Mouse (Mus musculus) midbrain, embryonic 15.5 days (tissue): ENCODE data around the gene Atp2a2. TPM values are rescaled to one million over a fixed set of nuclear protein-coding genes. Genes with fewer than 3 reads are reported as not detected.

Experiments used
- ATAC-seq: fragments of 200-750 bp; cut with Nextera tagmentation; replicated peaks from 2 replicates; pipeline ENCODE4 v1.8.0; 2017; ENCODE audit warnings: moderate TSS enrichment
- H3K27ac ChIP-seq: fragments of 300-500 bp; sonication (generic); 2 replicates; pipeline ENCODE4 v1.5.1; 2015; ENCODE audit warnings: mild to moderate bottlenecking, inconsistent platforms
- H3K27me3 ChIP-seq: fragments of 300-500 bp; sonication (generic); replicated peaks from 2 replicates; pipeline ENCODE4 v1.6.1; 2015; ENCODE audit warnings: inconsistent platforms
- H3K36me3 ChIP-seq: fragments of 300-500 bp; sonication (generic); replicated peaks from 2 replicates; pipeline ENCODE4 v1.6.1; 2015; ENCODE audit warnings: inconsistent platforms
- H3K4me1 ChIP-seq: fragments of 300-500 bp; sonication (generic); 2 replicates; pipeline ENCODE4 v1.6.1; 2015; ENCODE audit warnings: inconsistent platforms
- H3K4me2 ChIP-seq: fragments of 300-500 bp; sonication (generic); 2 replicates; pipeline ENCODE4 v1.6.1; 2015; ENCODE audit warnings: inconsistent platforms, mild to moderate bottlenecking, moderate library complexity
- H3K4me3 ChIP-seq: fragments of 300-500 bp; sonication (generic); 2 replicates; pipeline ENCODE4 v1.5.1; 2015; ENCODE audit warnings: mild to moderate bottlenecking, inconsistent platforms
- H3K9ac ChIP-seq: fragments of 300-500 bp; sonication (generic); 2 replicates; pipeline ENCODE4 v1.6.1; 2015; ENCODE audit warnings: mild to moderate bottlenecking, inconsistent platforms
- H3K9me3 ChIP-seq: fragments of 300-500 bp; sonication (generic); 2 replicates; pipeline ENCODE4 v1.6.1; 2016; ENCODE audit warnings: inconsistent platforms
- WGBS: fragments of 180-500 bp; shearing (Covaris S2); methylation state at CpG from one replicate; pipeline ENCODE4 v1.1.7; 2015; ENCODE audit warnings: mixed read lengths; 5-methylcytosine and 5-hydroxymethylcytosine counted together
- polyA plus RNA-seq: library from polyadenylated mRNA; unstranded; fragments of >200 nt; fragmentation: Nextera tagmentation; extraction: Ambion mirVana; gene quantifications from 2 replicates; pipeline ENCODE4 v1.2.1, GENCODE M21; 2015

Gene Atp2a2
- polyA plus RNA-seq = 46.3 and 47.7 TPM in 2 replicates

DNA sequence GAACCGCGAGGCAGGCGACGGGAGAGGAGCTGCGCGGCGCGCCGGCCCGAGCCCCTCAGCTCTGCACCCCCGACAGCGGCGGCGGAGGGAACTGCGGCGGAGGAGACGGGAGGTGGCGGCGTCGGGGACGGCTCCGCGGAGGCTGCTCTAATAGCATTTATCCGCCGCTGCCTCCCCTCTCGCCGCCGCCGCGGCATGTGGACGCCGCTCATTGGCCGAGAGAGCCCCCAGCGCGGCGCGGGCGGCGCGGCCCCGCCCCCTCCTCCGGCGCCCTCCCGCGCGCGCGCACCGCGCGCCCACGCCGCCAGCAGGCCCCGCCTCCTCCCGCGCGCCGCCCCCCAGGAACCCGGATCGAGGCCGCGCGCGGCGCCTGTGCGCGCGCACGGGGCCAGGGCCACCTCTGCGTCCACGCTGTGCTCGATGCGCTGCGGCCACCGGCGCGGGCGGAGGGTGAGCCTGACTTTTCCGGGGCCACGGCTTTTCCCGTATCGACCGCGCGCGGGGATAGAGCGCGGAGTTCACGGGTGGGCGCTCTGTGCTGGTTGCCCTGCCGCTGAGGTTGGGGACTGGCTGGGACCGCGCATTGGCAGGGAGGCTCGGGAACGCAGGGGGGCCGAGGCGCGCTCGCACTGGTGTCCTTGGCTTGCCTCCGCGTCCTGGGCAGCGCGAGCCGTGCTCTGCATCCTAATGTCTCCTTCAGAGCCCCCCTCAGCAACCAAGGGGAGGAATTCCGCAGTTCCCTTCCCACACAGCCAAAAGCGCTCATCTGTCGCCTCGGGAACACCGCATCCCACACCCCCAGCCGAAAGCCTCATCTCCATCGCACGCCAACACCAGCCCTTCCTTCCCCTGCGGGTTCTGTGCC, at the start of gene Atp2a2:
Gene Atp2a2, minus strand, starts transcription at position 149 of the 865 bp plus-strand sequence.
- peak; percentile 95 for ATAC-seq
- Histone ChIP-seq H3K4me3 (peak within 1 kb of the TSS; percentile 98), H3K9ac (peak within 1 kb of the TSS; percentile 93), H3K36me3 (no peaks in the 10 kb centered on the region), H3K4me2 (peak within 1 kb of the TSS; percentile 72), H3K27me3 (no peaks in the 10 kb centered on the region), H3K4me1 (peaks cover 39% of the 10 kb centered on the region), H3K27ac (peak within 1 kb of the TSS; percentile 99), H3K9me3 (no peaks in the 10 kb centered on the region)
- under 1% methylated on average over 87 of the region's 113 CpGs for WGBS

DNA sequence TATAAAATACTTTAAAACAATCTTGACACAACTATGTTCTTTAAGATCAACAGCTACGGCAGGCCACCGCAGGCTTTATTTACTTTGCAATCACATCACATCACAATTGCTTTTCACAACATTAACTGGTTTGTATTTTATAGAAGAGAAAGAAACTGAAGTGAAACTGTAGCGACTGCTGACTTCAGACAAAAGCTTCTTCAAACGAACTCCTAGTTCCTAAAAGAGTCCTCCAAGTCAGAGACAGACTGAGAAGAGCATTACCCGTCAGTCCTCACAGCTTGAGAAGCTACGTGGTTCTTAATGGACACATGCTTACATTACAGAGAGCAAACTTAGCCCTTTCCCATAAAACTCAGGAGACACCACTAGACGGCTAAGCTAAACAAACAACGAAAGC, 48.4 kb upstream of the Atp2a2 start:
- ATAC-seq = no peak
- WGBS = 66% methylated on average over 8 of the region's 8 CpGs
- Histone ChIP-seq H3K4me3 (no peak overlapping the region), H3K9ac (no peak overlapping the region), H3K4me2 (no peak overlapping the region), H3K4me1 (peaks cover 4% of the 10 kb centered on the region; the same call in 1 of the 2 replicates), H3K9me3 (no peaks in the 10 kb centered on the region), H3K27ac (no peak overlapping the region), H3K36me3 (0 out of 2 replicates have a peak, but pooled peaks cover 4% of the 10 kb centered on the region), H3K27me3 (no peaks in the 10 kb centered on the region)

DNA sequence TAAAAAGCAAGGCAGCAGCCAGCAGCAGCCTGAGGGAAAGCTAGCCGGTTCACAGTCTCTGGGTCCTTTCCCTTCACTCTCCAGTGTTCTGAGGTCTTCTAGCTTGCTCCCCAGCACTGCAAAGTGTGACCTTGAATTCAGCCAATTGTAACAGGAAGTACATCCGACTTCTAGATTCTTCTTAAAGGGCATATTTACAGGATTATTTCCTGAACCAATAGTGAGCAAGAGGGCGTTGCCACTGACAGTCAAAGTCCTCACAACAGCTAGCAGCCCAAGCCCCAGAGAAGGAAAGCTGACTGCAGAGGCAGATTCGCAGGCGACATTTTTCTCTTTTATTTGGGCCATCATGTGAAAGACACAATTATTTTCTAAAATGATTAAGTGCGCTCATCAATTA, 46.6 kb upstream of the Atp2a2 start:
- WGBS = 75% methylated on average over 6 of the region's 6 CpGs
- no peaks in the 10 kb centered on the region for H3K9me3 ChIP-seq
- no peak overlapping the region for H3K27ac ChIP-seq
- H3K9ac ChIP-seq = no peak overlapping the region
- no peak overlapping the region for H3K4me2 ChIP-seq
- H3K4me3 ChIP-seq = no peak overlapping the region
- H3K36me3 ChIP-seq = 0 out of 2 replicates have a peak, but pooled peaks cover 4% of the 10 kb centered on the region
- ATAC-seq = no peak
- H3K4me1 ChIP-seq = peaks cover 4% of the 10 kb centered on the region; the same call in 1 of the 2 replicates
- H3K27me3 ChIP-seq = no peaks in the 10 kb centered on the region

- Histone ChIP-seq H3K4me2 (no peak overlapping the region), H3K36me3 (0 out of 2 replicates have a peak, but pooled peaks cover 4% of the 10 kb centered on the region), H3K9ac (no peak overlapping the region), H3K9me3 (no peaks in the 10 kb centered on the region), H3K27ac (no peak overlapping the region), H3K4me1 (peaks cover 4% of the 10 kb centered on the region; the same call in 1 of the 2 replicates), H3K4me3 (no peak overlapping the region), H3K27me3 (no peaks in the 10 kb centered on the region)
- no peak for ATAC-seq
- WGBS = 60% methylated on average over 6 of the region's 6 CpGs
Measured at GRCm38 (mm10) chr5:122547810-122548209, 45.8 kb upstream of the Atp2a2 start.

DNA sequence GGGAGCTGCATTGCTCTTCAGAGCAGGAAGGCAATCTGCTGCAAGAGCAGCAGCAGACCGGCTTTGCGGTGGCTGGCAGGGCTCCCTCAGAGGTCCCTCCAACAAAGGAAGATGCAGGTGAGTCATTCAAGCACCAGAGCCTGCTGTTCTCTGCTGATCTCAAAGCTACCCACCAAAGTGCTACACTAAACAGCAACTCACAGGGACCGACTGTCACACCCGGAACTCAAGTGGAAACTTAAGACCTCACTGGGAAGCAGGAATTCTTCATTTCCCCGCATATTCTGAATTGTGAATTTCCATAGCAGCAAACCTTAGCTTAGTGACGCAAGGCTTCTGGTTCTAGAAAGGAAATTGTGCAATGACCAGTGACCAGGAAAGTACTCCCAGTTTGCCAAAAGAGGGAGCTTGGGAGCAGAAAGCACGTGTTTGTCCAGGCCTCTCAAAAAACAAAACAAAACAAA, 45.3 kb upstream of the Atp2a2 start:
- H3K9me3 ChIP-seq = no peaks in the 10 kb centered on the region
- 64% methylated on average over 7 of the region's 7 CpGs for WGBS
- no peak overlapping the region for H3K9ac ChIP-seq
- no peak overlapping the region for H3K4me2 ChIP-seq
- H3K27ac ChIP-seq = no peak overlapping the region
- 0 out of 2 replicates have a peak, but pooled peaks cover 4% of the 10 kb centered on the region for H3K36me3 ChIP-seq
- peaks cover 4% of the 10 kb centered on the region; the same call in 1 of the 2 replicates for H3K4me1 ChIP-seq
- ATAC-seq = no peak
- H3K27me3 ChIP-seq = no peaks in the 10 kb centered on the region
- no peak overlapping the region for H3K4me3 ChIP-seq

- Histone ChIP-seq H3K4me2 (no peak overlapping the region), H3K36me3 (0 out of 2 replicates have a peak, but pooled peaks cover 4% of the 10 kb centered on the region), H3K9me3 (no peaks in the 10 kb centered on the region), H3K4me3 (no peak overlapping the region), H3K27ac (no peak overlapping the region), H3K27me3 (no peaks in the 10 kb centered on the region), H3K9ac (no peak overlapping the region), H3K4me1 (peaks cover 4% of the 10 kb centered on the region; the same call in 1 of the 2 replicates)
- no peak for ATAC-seq
- WGBS = 96% methylated on average over 6 of the region's 6 CpGs
Measured at GRCm38 (mm10) chr5:122543392-122543791, 41.4 kb upstream of the Atp2a2 start.

DNA sequence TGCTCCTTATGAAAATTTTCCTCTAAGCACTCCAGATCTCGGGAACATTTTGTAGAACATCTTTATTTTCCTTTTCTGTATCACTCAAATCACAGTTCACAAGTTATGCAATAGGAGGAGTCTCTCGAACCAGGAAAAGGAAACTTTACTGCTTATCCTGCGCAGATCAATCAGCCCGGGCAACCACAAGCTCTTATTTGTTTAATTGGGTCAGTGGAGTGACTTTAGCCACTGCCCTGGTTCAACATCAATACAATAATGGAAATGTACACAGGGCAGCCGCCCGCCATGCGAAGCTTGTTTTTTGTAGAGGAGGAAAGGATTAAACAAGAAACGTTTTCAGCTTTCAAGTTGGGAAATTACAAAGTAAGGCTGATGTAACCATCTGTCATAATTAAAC, 39.8 kb upstream of the Atp2a2 start:
- Histone ChIP-seq H3K27me3 (no peaks in the 10 kb centered on the region), H3K9me3 (no peaks in the 10 kb centered on the region), H3K4me1 (no peaks in the 10 kb centered on the region), H3K4me3 (no peak overlapping the region), H3K4me2 (no peak overlapping the region), H3K9ac (no peak overlapping the region), H3K27ac (no peak overlapping the region), H3K36me3 (0 out of 2 replicates have a peak, but pooled peaks cover 4% of the 10 kb centered on the region)
- no peak for ATAC-seq
- 84% methylated on average over 8 of the region's 8 CpGs for WGBS

- Histone ChIP-seq H3K36me3 (0 out of 2 replicates have a peak, but pooled peaks cover 4% of the 10 kb centered on the region), H3K4me3 (no peak overlapping the region), H3K9ac (no peak overlapping the region), H3K9me3 (no peaks in the 10 kb centered on the region), H3K4me2 (no peak overlapping the region), H3K27ac (no peak overlapping the region), H3K27me3 (no peaks in the 10 kb centered on the region), H3K4me1 (no peaks in the 10 kb centered on the region)
- WGBS = 94% methylated on average over 11 of the region's 11 CpGs
- no peak for ATAC-seq
Measured at GRCm38 (mm10) chr5:122538077-122538476, 36.1 kb upstream of the Atp2a2 start.

DNA sequence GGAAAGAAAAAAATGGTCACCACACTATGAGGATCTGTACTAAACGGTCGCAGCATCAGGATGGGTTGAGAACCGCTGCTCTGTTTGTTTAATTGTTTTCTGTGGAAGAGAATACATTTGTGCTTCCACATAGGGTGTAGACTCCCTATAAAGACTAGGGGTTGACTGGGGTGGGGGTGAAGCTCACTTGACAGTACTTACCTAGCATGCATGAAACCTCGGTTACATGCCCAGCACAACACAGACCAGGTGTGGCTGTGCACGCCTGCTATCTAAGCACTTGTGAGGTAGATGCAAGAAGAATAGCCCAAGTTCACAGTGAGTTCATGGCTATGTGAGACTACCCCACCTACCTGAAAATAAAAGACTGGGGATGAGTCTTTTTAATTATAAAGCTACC, 35.6 kb upstream of the Atp2a2 start:
- no peak for ATAC-seq
- Histone ChIP-seq H3K27ac (no peak overlapping the region), H3K4me2 (no peak overlapping the region), H3K27me3 (no peaks in the 10 kb centered on the region), H3K9ac (no peak overlapping the region), H3K9me3 (no peaks in the 10 kb centered on the region), H3K4me1 (no peaks in the 10 kb centered on the region), H3K36me3 (0 out of 2 replicates have a peak, but pooled peaks cover 4% of the 10 kb centered on the region), H3K4me3 (no peak overlapping the region)
- WGBS = 97% methylated on average over 5 of the region's 5 CpGs

DNA sequence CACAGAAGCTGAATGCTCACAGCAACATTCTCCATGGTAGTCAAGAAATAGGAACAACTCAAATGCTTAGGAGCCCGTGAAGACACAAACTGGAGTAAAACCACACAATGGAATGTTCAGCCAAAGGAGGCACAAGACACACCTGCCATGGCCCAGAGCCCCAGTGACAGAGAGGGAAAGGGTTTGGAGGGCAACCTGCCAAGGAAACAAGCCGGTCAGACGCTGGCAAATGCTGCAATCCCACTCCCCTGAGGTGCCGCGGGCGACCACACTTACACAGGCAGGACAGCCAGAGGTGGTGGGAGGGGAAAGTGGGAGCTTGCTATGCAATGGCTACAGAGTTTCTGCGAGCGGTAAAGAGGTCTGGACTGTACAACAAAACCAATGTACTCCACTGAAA, 31.9 kb upstream of the Atp2a2 start:
- Histone ChIP-seq H3K27ac (no peak overlapping the region), H3K4me3 (no peak overlapping the region), H3K27me3 (no peaks in the 10 kb centered on the region), H3K9me3 (no peaks in the 10 kb centered on the region), H3K4me2 (no peak overlapping the region), H3K9ac (no peak overlapping the region), H3K36me3 (no peaks in the 10 kb centered on the region), H3K4me1 (no peaks in the 10 kb centered on the region)
- WGBS = 79% methylated on average over 8 of the region's 8 CpGs
- ATAC-seq = no peak

GRCm38 (mm10) chr5:122529913-122530604, 28.0 kb upstream of the Atp2a2 start:
- Histone ChIP-seq H3K27ac (no peak overlapping the region), H3K27me3 (no peaks in the 10 kb centered on the region)

DNA sequence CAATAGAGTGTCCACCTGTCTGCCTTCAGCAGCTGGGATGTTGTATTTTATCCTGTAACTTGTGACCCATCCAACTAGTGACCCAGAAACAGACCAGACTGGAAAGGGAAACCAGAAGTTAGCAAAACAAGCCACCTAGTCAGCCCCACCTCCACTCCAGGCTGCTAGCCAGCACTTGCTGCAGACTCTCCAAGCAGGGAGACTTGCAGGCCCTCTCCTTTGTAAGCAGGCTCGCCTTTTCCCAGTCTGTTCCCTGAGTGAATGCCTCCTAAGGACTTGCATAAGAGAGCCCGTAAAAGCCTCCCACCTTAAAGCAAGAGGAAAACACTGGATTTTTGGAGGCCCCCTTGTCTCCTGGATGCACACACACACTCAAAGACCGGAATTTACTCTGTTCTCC, 27.3 kb upstream of the Atp2a2 start:
- no peaks in the 10 kb centered on the region for H3K36me3 ChIP-seq
- H3K27me3 ChIP-seq = no peaks in the 10 kb centered on the region
- H3K27ac ChIP-seq = 0 out of 2 replicates have a peak overlapping the region, but pooled peaks have one; percentile 2
- H3K4me3 ChIP-seq = no peak overlapping the region
- 60% methylated on average over 3 of the region's 3 CpGs for WGBS
- no peaks in the 10 kb centered on the region for H3K9me3 ChIP-seq
- H3K4me2 ChIP-seq = no peak overlapping the region
- H3K9ac ChIP-seq = no peak overlapping the region
- no peak for ATAC-seq
- peaks cover 5% of the 10 kb centered on the region; the same call in 1 of the 2 replicates for H3K4me1 ChIP-seq

More at GRCm38 (mm10) chr5:122529913-122530604, 28.0 kb upstream of the Atp2a2 start:
- Histone ChIP-seq H3K9me3 (no peaks in the 10 kb centered on the region), H3K4me2 (no peak overlapping the region), H3K36me3 (no peaks in the 10 kb centered on the region), H3K4me1 (peaks cover 5% of the 10 kb centered on the region; the same call in 1 of the 2 replicates), H3K4me3 (no peak overlapping the region), H3K9ac (no peak overlapping the region)
- WGBS = 86% methylated on average over 9 of the region's 9 CpGs
- ATAC-seq = no peak
